Mouse (Mus musculus): ENCODE data around the gene S1pr4.

- TF ChIP-seq POLR2A (IDR thresholded peaks at IDR 0.05; ENCODE audit: control insufficient read depth, extremely low read depth, insufficient read depth, low read length, poor library complexity) (no peak), CTCF (IDR thresholded peaks at IDR 0.05; ENCODE audit: borderline replicate concordance, control insufficient read depth, extremely low read depth, insufficient read depth, low read length, poor library complexity) (no peak)
Measured at GRCm38 (mm10) chr10:81519978-81520365, 20.0 kb upstream of the S1pr4 start.
